Mouse (Mus musculus) forebrain, embryonic 11.5 days (tissue): ENCODE measurements around the gene Cuzd1. TPM values are rescaled to one million over a fixed set of nuclear protein-coding genes. Genes with fewer than 3 reads are reported as not detected.
A peak's percentile ranks its signal among the peaks of the same experiment; 100 is the strongest.

Source experiments
- ATAC-seq: fragments of 200-750 bp; cut with Nextera tagmentation; replicated peaks from 2 replicates; pipeline ENCODE4 v1.8.0; 2017; ENCODE audit warnings: moderate TSS enrichment; ENCODE audit not compliant: low FRiP score
- DNase-seq: peaks from one replicate; pipeline ENCODE4 v3.0.0-alpha.2; 2017; ENCODE audit warnings: low spot score
- H3K27ac ChIP-seq: fragments of 300-500 bp; sonication (generic); 2 replicates; pipeline ENCODE4 v1.5.1; 2014; ENCODE audit warnings: low read depth, low read length
- H3K27me3 ChIP-seq: fragments of 300-500 bp; sonication (generic); 2 replicates; pipeline ENCODE4 v1.6.1; 2014; ENCODE audit warnings: mild to moderate bottlenecking, low read length, mixed read lengths; ENCODE audit not compliant: control insufficient read depth, insufficient read depth
- H3K36me3 ChIP-seq: fragments of 300-500 bp; sonication (generic); 2 replicates; pipeline ENCODE4 v1.6.1; 2014; ENCODE audit warnings: mild to moderate bottlenecking, low read length, moderate library complexity, mixed read lengths; ENCODE audit not compliant: control insufficient read depth, insufficient read depth
- H3K4me1 ChIP-seq: fragments of 300-500 bp; sonication (generic); replicated peaks from 2 replicates; pipeline ENCODE4 v1.6.1; 2014; ENCODE audit warnings: low read length, mixed read lengths; ENCODE audit not compliant: control insufficient read depth, insufficient read depth
- H3K4me2 ChIP-seq: fragments of 300-500 bp; sonication (generic); 2 replicates; pipeline ENCODE4 v1.6.1; 2014; ENCODE audit warnings: low read depth, mild to moderate bottlenecking, low read length, moderate library complexity, mixed read lengths; ENCODE audit not compliant: severe bottlenecking
- H3K4me3 ChIP-seq: fragments of 300-500 bp; sonication (generic); 2 replicates; pipeline ENCODE4 v1.5.1; 2014; ENCODE audit warnings: low read depth, low read length
- H3K9ac ChIP-seq: fragments of 300-500 bp; sonication (generic); 2 replicates; pipeline ENCODE4 v1.6.1; 2014; ENCODE audit warnings: low read length
- H3K9me3 ChIP-seq: fragments of 300-500 bp; sonication (generic); 2 replicates; pipeline ENCODE4 v1.6.1; 2016; ENCODE audit warnings: low read length, mixed read lengths; ENCODE audit not compliant: control insufficient read depth
- WGBS: fragments of 180-500 bp; shearing (Covaris S2); extraction: QIAGEN DNeasy Blood & Tissue Kit; methylation state at CpG from one replicate; pipeline ENCODE4 v1.1.7; 2014; 5-methylcytosine and 5-hydroxymethylcytosine counted together
- polyA plus RNA-seq: library from polyadenylated mRNA; unstranded; fragments of >200 nt; fragmentation: Nextera tagmentation; extraction: Ambion mirVana; gene quantifications from 2 replicates; pipeline ENCODE4 v1.2.1, GENCODE M21; 2014

The Cuzd1 gene
- not detected in 2 replicates for polyA plus RNA-seq

DNA sequence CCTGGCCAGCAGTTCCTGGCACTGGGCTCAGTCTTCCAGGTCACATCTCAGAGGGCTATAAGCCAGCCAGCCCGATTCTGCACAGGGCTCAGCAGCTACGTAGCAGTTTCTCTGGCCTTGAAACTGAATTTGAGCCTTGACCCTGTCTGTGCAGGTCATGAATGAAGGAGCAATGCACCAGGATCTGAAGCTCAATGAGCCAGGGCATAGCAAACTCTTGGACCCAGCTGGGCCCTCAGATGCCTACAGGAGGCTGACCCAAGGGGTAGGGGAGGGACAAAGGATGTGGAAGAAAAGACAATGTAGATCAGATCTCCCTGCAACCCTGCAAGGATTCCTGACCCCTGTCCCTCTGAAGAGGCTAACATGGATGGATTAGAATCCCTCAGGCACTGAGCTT is at the start of gene Cuzd1:
Cuzd1 (minus strand) TSS at position 101 of the 400 bp plus-strand sequence.
- DNase-seq (no peak), ATAC-seq (no peak)

DNA sequence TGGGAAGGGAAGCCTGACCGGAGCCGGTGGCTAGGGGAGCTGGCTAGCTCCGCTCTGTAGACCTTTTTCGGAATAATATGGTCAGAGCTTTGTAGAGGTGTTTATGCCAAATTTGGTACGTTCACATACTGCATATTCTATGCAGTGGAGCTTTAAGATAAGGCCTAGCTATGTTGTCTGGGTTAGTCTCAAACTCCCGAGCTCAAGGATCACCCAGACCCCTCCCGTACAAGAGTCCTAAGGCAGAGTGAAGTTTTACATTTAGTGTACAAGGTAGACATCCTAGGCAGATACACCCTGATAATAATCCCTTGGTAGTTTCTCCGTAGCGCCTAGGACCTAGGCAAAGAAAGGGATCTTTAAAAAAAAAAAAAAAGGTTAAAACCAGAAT is 49.4 kb upstream of the Cuzd1 start:
- Histone ChIP-seq H3K4me1 (no peaks in the 10 kb centered on the region), H3K27me3 (no peaks in the 10 kb centered on the region), H3K4me2 (peak overlapping the region; percentile 82), H3K27ac (peak overlapping the region; percentile 68), H3K4me3 (peak overlapping the region; percentile 73), H3K9ac (peak overlapping the region; percentile 96), H3K9me3 (no peaks in the 10 kb centered on the region), H3K36me3 (no peaks in the 10 kb centered on the region; the same call in 1 of the 2 replicates)
- no peak for DNase-seq
- ATAC-seq: peak; percentile 48; the same call in 1 of the 2 replicates
- WGBS: 6% methylated on average over 9 of the region's 9 CpGs

More for the DNA sequence above, at the start of gene Cuzd1:
- 88% methylated on average over 2 of the region's 2 CpGs for WGBS
- H3K9me3 ChIP-seq: no peaks in the 10 kb centered on the region
- no peaks in the 10 kb centered on the region for H3K36me3 ChIP-seq
- H3K4me1 ChIP-seq: no peaks in the 10 kb centered on the region
- H3K4me3 ChIP-seq: no peak within 1 kb of the TSS
- H3K27ac ChIP-seq: no peak within 1 kb of the TSS
- no peaks in the 10 kb centered on the region for H3K27me3 ChIP-seq
- H3K4me2 ChIP-seq: no peak within 1 kb of the TSS
- no peak within 1 kb of the TSS for H3K9ac ChIP-seq

DNA sequence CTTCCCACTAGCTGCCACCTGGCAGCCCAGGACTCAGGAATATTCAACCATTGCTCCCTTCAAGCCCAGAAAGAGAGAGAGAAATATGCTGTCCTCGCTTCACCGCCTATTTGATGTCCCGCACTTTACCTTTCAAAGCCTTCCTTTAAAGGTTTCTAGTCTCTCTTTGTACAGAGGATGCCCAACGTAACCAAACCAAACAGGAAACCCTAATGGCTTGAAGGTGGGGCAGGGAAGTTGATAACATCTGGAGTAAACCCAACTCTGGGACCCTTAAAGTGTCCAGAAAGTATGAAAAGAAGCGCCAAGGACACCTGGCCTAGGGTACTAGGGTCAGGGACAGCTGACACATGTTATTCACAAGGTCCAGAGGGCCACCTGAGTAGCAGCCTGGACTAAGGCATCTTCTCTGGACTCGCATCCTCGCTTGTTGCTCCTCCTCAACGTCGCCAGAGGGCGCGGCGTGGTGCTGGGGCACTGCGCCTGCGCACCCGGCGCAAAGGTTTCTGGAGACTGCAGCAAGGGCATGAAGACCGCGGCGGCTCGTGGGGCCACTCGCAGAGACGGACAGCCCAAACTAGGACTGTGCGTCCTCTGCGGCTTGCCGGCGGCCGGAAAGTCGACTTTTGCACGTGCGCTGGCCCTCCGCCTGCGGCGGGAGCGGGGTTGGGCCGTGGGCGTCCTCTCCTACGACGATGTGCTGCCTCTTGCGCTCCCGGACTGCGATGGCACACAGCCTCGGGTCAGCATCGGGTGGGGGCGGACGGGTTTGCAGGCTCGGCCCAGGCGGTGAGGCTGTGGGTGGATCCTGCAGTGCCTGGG is 48.8 kb upstream of the Cuzd1 start, which contains the start of gene Pstk:
Pstk (plus strand) TSS at position 494 of the 822 bp plus-strand sequence.
- DNase-seq (peak; percentile 94), ATAC-seq (peak; percentile 95)
- H3K4me2 ChIP-seq: peak within 1 kb of the TSS; percentile 82
- H3K36me3 ChIP-seq: no peaks in the 10 kb centered on the region; the same call in 1 of the 2 replicates
- H3K27me3 ChIP-seq: no peaks in the 10 kb centered on the region
- peak within 1 kb of the TSS; percentile 68 for H3K27ac ChIP-seq
- peak within 1 kb of the TSS; percentile 73 for H3K4me3 ChIP-seq
- no peaks in the 10 kb centered on the region for H3K9me3 ChIP-seq
- no peaks in the 10 kb centered on the region for H3K4me1 ChIP-seq
- peak within 1 kb of the TSS; percentile 96 for H3K9ac ChIP-seq
- WGBS: 5% methylated on average over 47 of the region's 47 CpGs

DNA sequence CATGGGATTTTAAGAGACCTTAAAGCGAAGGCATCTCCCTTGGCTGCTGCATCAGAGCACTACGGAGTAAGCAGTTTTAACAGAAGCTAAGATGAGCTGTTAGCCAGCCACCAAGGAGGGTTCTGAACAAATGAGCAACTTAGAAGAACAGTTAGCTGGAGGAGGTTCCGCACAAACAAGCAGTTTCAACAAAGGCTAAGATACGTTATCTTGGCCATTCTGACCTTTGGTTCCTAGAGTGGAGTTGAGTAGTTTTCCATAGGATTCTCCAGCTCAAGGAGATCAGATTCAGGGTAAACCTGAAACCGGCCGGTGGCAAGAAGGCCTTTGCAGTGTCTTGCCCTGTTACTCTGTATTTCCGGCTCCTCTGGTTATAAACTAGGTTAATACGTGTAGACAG is 42.0 kb upstream of the Cuzd1 start:
- no peaks in the 10 kb centered on the region for H3K9me3 ChIP-seq
- no peak overlapping the region for H3K27ac ChIP-seq
- H3K4me2 ChIP-seq: no peak overlapping the region
- peaks cover 5% of the 10 kb centered on the region; the same call in 1 of the 2 replicates for H3K4me1 ChIP-seq
- DNase-seq (no peak), ATAC-seq (no peak)
- H3K27me3 ChIP-seq: no peaks in the 10 kb centered on the region
- WGBS: 95% methylated on average over 8 of the region's 8 CpGs
- H3K4me3 ChIP-seq: no peak overlapping the region
- H3K36me3 ChIP-seq: no peaks in the 10 kb centered on the region
- no peak overlapping the region for H3K9ac ChIP-seq

DNA sequence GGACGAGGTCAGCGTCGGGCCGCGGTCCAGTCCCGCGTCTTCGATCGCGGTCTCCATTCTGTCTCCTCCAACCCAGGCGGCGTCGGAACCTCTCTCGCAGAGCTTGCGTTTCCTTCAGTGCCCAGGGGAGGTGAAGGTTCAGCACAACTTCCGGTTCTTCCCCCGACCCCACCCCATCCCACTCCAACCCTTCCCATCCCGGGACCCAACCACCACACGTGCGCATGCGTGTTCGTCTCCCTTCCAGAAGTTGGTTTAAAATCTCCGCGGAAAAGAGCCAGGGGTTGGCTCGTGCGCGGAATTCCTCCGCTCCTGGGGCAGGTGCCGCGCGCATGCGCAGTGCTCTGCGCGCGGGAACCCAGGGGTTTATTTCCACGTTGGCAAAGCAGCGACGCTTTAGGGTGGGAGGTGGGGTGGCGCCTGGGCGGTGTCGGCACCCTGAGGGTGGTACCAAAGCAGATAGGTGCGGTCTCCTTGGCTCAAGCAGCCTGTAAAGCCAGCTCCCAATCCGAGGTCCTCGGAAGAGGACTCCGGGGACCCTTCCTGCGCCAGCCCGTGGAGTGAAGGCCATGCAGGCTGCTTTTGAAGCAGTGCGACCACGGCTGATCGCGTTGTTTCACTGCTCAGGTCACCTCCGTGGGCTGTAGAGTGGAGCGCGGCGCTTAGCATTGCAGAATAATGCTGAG is 40.7 kb upstream of the Cuzd1 start, which contains the start of gene 2310057M21Rik:
2310057M21Rik (minus strand) TSS at position 145 of the 686 bp plus-strand sequence.
- peak within 1 kb of the TSS; percentile 78 for H3K4me3 ChIP-seq
- under 1% methylated on average over 55 of the region's 55 CpGs for WGBS
- peak within 1 kb of the TSS; percentile 95 for H3K4me2 ChIP-seq
- H3K4me1 ChIP-seq: peaks cover 5% of the 10 kb centered on the region; the same call in 1 of the 2 replicates
- peak within 1 kb of the TSS; percentile 96 for H3K9ac ChIP-seq
- ATAC-seq (peak; percentile 96), DNase-seq (peak; percentile 98)
- no peaks in the 10 kb centered on the region for H3K9me3 ChIP-seq
- H3K36me3 ChIP-seq: no peaks in the 10 kb centered on the region
- peak within 1 kb of the TSS; percentile 82 for H3K27ac ChIP-seq
- no peaks in the 10 kb centered on the region for H3K27me3 ChIP-seq

DNA sequence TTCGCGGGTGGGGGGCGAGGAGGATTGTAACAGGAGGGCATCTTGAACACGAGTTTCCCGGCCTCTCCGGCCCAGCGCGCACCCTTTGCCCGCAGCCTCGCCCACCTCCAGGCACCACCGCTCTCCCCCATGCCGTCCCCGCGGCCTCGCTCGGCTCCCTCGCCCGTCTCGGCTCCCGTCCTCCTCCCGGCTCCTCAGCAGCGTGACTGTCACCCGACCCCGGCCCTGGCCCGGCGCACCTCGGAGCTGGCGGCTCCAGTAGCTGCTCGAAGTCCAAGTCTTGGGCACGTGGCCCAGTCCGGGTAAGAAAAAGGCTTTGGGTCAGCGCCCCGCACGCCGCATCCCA is 40.1 kb upstream of the Cuzd1 start:
- WGBS: under 1% methylated on average over 35 of the region's 35 CpGs
- Histone ChIP-seq H3K4me3 (peak overlapping the region; percentile 78), H3K36me3 (no peaks in the 10 kb centered on the region; the same call in 1 of the 2 replicates), H3K27me3 (no peaks in the 10 kb centered on the region), H3K9ac (peak overlapping the region; percentile 96), H3K4me2 (peak overlapping the region; percentile 95), H3K4me1 (peaks cover 5% of the 10 kb centered on the region; the same call in 1 of the 2 replicates), H3K27ac (peak overlapping the region; percentile 70), H3K9me3 (no peaks in the 10 kb centered on the region)
- no peak for DNase-seq
- peak; percentile 80 for ATAC-seq

DNA sequence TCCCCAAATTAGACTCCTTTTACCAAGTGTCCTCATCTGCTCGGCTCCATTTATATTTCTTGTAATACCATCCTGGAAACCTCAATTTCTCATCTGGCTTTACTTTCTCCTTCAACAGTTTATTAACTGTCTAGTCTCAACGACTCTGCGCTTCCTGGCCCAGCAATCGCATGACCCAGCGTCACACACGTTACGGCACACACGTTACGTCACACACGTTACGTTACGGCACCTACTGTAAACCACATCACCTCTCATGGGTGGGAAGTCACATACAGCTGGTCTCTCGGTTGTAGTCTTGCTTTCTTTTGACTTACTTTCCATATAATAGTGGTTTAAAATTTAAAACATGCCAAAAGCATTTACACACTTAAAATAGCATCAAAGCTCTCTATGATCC is 34.0 kb upstream of the Cuzd1 start:
- 97% methylated on average over 13 of the region's 13 CpGs for WGBS

DNA sequence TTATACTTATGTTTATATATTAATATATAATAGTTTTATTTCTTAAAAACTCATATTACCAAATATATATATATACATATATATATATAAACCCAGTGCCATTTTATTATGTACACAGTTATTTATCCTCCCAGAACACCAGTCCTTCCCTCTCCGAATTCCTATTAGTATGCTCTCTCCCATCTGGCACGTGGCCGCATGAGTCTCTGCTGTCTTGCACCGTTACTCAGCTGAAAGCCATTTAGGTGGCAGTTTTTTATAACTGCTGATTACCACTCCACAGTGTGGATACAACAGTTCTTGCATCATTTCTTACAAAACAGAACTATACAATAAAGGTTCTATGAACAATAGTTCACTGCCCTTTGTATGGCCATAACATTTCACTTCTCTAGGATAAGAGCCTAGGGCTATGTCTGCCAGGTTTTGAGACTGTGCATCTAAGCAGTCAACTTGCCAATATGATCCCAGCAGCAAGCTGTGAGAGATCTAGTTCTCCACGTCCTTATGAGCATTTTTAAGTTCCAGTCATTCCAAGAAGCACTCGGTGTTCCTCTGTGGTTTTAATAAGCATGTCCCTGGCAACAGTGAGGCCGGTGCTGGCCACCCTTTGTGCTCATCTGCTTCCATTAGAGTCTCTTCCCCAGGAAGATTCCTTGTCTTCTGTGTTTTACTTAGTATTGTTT is 23.9 kb upstream of the Cuzd1 start:
- no peak for DNase-seq

More for the DNA sequence above, 34.0 kb upstream of the Cuzd1 start:
- H3K4me2 ChIP-seq: no peak overlapping the region
- ATAC-seq (no peak), DNase-seq (no peak)
- H3K4me1 ChIP-seq: no peaks in the 10 kb centered on the region
- H3K4me3 ChIP-seq: no peak overlapping the region
- H3K9ac ChIP-seq: no peak overlapping the region
- no peaks in the 10 kb centered on the region for H3K27me3 ChIP-seq
- no peak overlapping the region for H3K27ac ChIP-seq
- H3K36me3 ChIP-seq: peaks cover 4% of the 10 kb centered on the region; the same call in 1 of the 2 replicates
- no peaks in the 10 kb centered on the region for H3K9me3 ChIP-seq

More for the DNA sequence above, 23.9 kb upstream of the Cuzd1 start:
- H3K9ac ChIP-seq: no peak overlapping the region
- peaks cover 3% of the 10 kb centered on the region for H3K36me3 ChIP-seq
- 86% methylated on average over 7 of the region's 7 CpGs for WGBS
- H3K9me3 ChIP-seq: no peaks in the 10 kb centered on the region
- no peak overlapping the region for H3K4me3 ChIP-seq
- H3K27me3 ChIP-seq: no peaks in the 10 kb centered on the region
- no peak for ATAC-seq
- no peak overlapping the region for H3K27ac ChIP-seq
- no peak overlapping the region for H3K4me2 ChIP-seq
- no peaks in the 10 kb centered on the region for H3K4me1 ChIP-seq
